Mouse (Mus musculus) intestine, embryonic 15.5 days (tissue): ENCODE results near the gene Fbxo31. TPM values are rescaled to one million over a fixed set of nuclear protein-coding genes. Genes with fewer than 3 reads are reported as not detected.
A peak's percentile ranks its signal among the peaks of the same experiment; 100 is the strongest.

ENCODE experiments used
- ATAC-seq: fragments of 200-750 bp; cut with Nextera tagmentation; 2 replicates; pipeline ENCODE4 v1.8.0; 2017; ENCODE audit warnings: moderate TSS enrichment, moderate library complexity
- H3K27ac ChIP-seq: fragments of 300-500 bp; sonication (generic); 2 replicates; pipeline ENCODE4 v1.5.1; 2015; ENCODE audit warnings: mild to moderate bottlenecking, inconsistent platforms
- H3K27me3 ChIP-seq: fragments of 300-500 bp; sonication (generic); replicated peaks from 2 replicates; pipeline ENCODE4 v1.6.1; 2015; ENCODE audit warnings: inconsistent platforms
- H3K36me3 ChIP-seq: fragments of 300-500 bp; sonication (generic); 2 replicates; pipeline ENCODE4 v1.6.1; 2015; ENCODE audit warnings: inconsistent platforms
- H3K4me1 ChIP-seq: fragments of 300-500 bp; sonication (generic); replicated peaks from 2 replicates; pipeline ENCODE4 v1.6.1; 2015; ENCODE audit warnings: inconsistent platforms
- H3K4me2 ChIP-seq: fragments of 300-500 bp; sonication (generic); replicated peaks from 2 replicates; pipeline ENCODE4 v1.6.1; 2015; ENCODE audit warnings: mild to moderate bottlenecking, inconsistent platforms
- H3K4me3 ChIP-seq: fragments of 300-500 bp; sonication (generic); replicated peaks from 2 replicates; pipeline ENCODE4 v1.5.1; 2015; ENCODE audit warnings: inconsistent platforms
- H3K9ac ChIP-seq: fragments of 300-500 bp; sonication (generic); 2 replicates; pipeline ENCODE4 v1.6.1; 2015; ENCODE audit warnings: inconsistent platforms
- H3K9me3 ChIP-seq: fragments of 300-500 bp; sonication (generic); 2 replicates; pipeline ENCODE4 v1.6.1; 2016; ENCODE audit warnings: inconsistent platforms
- WGBS: fragments of 180-500 bp; shearing (Covaris S2); methylation state at CpG from one replicate; pipeline ENCODE4 v1.1.7; 2015; 5-methylcytosine and 5-hydroxymethylcytosine counted together
- polyA plus RNA-seq: library from polyadenylated mRNA; unstranded; fragments of >200 nt; fragmentation: Nextera tagmentation; extraction: Ambion mirVana; gene quantifications from 2 replicates; pipeline ENCODE4 v1.2.1, GENCODE M21; 2015

The Fbxo31 gene
- polyA plus RNA-seq, 1 experiment from 2014 or later = 13.2 TPM

- Histone ChIP-seq H3K9me3 (no peaks in the 10 kb centered on the region), H3K4me3 (no peak overlapping the region), H3K4me1 (0 out of 2 replicates have a peak, but pooled peaks cover 6% of the 10 kb centered on the region), H3K27me3 (no peaks in the 10 kb centered on the region), H3K36me3 (peaks cover 10% of the 10 kb centered on the region), H3K4me2 (no peak overlapping the region), H3K9ac (no peak overlapping the region), H3K27ac (no peak overlapping the region)
- ATAC-seq = no peak
- 83% methylated on average over 16 of the region's 16 CpGs for WGBS
These were observed 16.8 kb downstream of the Fbxo31 start for GRCm38 (mm10) chr8:121561636-121562345.

DNA sequence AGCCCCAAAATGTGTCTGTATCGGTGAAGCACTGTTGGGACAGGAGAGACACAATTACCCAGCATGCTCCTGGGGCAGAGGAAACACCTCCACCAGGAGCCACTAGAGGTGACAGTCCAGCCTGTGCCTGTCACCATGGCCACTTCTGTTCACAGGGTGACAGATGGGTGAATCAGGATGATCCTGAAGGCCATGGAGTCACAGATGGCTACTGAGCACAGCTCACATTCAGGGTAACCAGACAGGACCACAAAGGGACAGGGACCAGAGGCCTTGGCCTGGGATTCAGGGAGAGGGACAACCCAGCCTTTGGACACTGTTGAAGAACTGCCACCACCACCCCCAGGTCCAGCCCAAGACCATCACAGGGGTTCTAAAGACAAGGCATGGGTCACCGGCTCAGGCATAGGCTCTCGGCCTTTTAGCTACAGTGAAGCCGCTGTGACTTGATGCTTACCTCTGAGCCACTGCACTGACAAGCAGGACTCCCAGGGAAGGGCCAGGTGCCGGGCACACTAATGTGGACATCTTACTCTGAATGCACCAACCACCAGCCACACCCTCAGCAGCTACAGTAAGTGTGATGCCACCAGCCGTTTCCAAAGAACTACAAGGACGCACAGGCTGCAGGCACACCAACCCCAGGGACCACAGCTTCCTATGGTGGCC lies 18.0 kb downstream of the Fbxo31 start:
- H3K36me3 ChIP-seq = peaks cover 10% of the 10 kb centered on the region
- no peak overlapping the region for H3K4me2 ChIP-seq
- H3K27ac ChIP-seq = no peak overlapping the region
- H3K9me3 ChIP-seq = no peaks in the 10 kb centered on the region
- WGBS = 92% methylated on average over 7 of the region's 7 CpGs
- H3K4me1 ChIP-seq = 0 out of 2 replicates have a peak, but pooled peaks cover 6% of the 10 kb centered on the region
- no peak overlapping the region for H3K9ac ChIP-seq
- no peaks in the 10 kb centered on the region for H3K27me3 ChIP-seq
- H3K4me3 ChIP-seq = no peak overlapping the region
- no peak for ATAC-seq

DNA sequence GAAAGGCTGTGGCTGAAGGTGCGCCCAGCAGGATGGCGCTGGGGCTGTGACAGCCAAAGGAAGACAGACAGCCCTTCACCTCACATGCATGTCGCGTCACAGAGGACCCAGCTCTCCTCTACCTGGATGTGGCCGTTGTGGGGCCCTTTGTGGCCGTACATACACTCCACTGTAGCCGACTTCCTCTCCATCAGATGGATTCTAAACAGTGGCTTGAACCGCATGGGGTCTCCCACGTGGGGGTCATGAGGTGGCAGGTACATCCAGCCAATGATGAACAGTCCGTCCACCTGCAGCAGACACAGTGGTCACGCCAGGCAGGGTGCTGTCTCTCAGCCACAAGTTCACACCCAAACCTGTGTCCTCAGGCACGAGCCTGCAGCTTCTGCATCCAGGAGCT lies 18.8 kb downstream of the Fbxo31 start:
- no peak for ATAC-seq
- no peaks in the 10 kb centered on the region for H3K27me3 ChIP-seq
- WGBS = 89% methylated on average over 12 of the region's 12 CpGs
- H3K4me2 ChIP-seq = no peak overlapping the region
- H3K4me1 ChIP-seq = 0 out of 2 replicates have a peak, but pooled peaks cover 6% of the 10 kb centered on the region
- peaks cover 10% of the 10 kb centered on the region for H3K36me3 ChIP-seq
- no peak overlapping the region for H3K9ac ChIP-seq
- H3K27ac ChIP-seq = no peak overlapping the region
- no peaks in the 10 kb centered on the region for H3K9me3 ChIP-seq
- H3K4me3 ChIP-seq = no peak overlapping the region

GRCm38 (mm10) chr8:121558538-121558937 lies 20.1 kb downstream of the Fbxo31 start:
- Histone ChIP-seq H3K9ac (no peak overlapping the region), H3K4me1 (0 out of 2 replicates have a peak, but pooled peaks cover 6% of the 10 kb centered on the region), H3K9me3 (no peaks in the 10 kb centered on the region), H3K36me3 (peaks cover 21% of the 10 kb centered on the region), H3K27me3 (no peaks in the 10 kb centered on the region), H3K4me3 (no peak overlapping the region), H3K27ac (no peak overlapping the region), H3K4me2 (no peak overlapping the region)
- ATAC-seq = no peak
- 84% methylated on average over 16 of the region's 16 CpGs for WGBS

- Histone ChIP-seq H3K9me3 (no peaks in the 10 kb centered on the region), H3K27ac (no peak overlapping the region), H3K4me1 (0 out of 2 replicates have a peak, but pooled peaks cover under 1% of the 10 kb centered on the region), H3K4me2 (no peak overlapping the region), H3K27me3 (no peaks in the 10 kb centered on the region), H3K4me3 (no peak overlapping the region), H3K9ac (no peak overlapping the region), H3K36me3 (peaks cover 25% of the 10 kb centered on the region)
- 84% methylated on average over 11 of the region's 11 CpGs for WGBS
- no peak for ATAC-seq
These were observed 20.9 kb downstream of the Fbxo31 start for GRCm38 (mm10) chr8:121557746-121558145.

- no peak overlapping the region for H3K27ac ChIP-seq
- H3K4me3 ChIP-seq = no peak overlapping the region
- no peaks in the 10 kb centered on the region for H3K4me1 ChIP-seq
- H3K9me3 ChIP-seq = no peaks in the 10 kb centered on the region
- peaks cover 24% of the 10 kb centered on the region for H3K36me3 ChIP-seq
- WGBS = 93% methylated on average over 32 of the region's 32 CpGs
- H3K9ac ChIP-seq = no peak overlapping the region
- no peak for ATAC-seq
- H3K4me2 ChIP-seq = no peak overlapping the region
- H3K27me3 ChIP-seq = no peaks in the 10 kb centered on the region
These were observed 24.7 kb downstream of the Fbxo31 start for GRCm38 (mm10) chr8:121553831-121554475.

- H3K4me1 ChIP-seq = no peaks in the 10 kb centered on the region
- no peak overlapping the region for H3K27ac ChIP-seq
- ATAC-seq = no peak
- no peak overlapping the region for H3K9ac ChIP-seq
- no peaks in the 10 kb centered on the region for H3K27me3 ChIP-seq
- 84% methylated on average over 9 of the region's 9 CpGs for WGBS
- H3K36me3 ChIP-seq = peaks cover 24% of the 10 kb centered on the region
- no peaks in the 10 kb centered on the region for H3K9me3 ChIP-seq
- no peak overlapping the region for H3K4me2 ChIP-seq
- H3K4me3 ChIP-seq = no peak overlapping the region
These were observed 26.1 kb downstream of the Fbxo31 start for GRCm38 (mm10) chr8:121552506-121552905.

DNA sequence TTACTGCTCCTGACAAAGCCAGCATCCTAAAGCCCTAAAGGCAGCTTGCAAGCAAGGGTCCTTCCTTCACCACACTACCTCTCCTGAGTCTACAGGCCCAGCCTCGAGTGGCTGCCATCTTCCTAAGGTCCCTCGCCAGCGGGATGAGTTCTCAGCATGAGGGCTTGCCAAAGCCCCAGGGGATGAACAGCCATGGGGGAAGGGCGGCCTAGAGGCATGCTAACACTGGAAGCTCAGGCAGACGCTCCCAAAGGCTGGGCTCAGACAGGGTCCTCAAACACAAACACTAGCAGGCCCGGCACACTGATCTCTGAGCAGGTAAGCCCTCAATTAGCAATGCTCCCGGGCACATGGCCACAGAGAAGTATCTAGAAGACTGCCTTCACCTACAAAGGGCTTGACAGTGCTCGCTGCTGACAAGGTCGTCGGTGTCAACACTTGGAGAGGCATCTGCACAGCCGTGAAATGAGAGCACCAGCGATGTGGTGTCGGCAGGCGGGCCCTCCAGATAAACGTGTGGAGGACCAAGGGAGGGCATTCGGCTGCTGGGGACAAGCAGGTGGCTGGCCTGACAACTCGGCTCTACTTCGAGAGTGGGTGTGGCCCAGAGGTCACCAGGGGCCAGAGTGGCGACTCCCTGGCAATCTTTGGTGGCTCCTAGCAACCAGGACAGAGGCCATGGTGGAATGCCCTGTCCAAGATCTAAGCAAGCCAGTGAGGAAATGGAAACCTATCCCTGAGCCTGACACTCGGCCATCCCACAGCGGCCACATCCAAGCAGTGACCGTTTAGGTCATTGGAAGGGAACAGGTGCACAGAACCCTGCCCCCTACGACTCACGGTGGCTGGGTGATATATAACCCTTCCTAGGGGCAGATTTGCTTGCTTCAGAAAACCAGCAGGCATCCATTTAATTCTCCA lies 27.3 kb downstream of the Fbxo31 start:
- Histone ChIP-seq H3K4me1 (no peaks in the 10 kb centered on the region), H3K4me2 (no peak overlapping the region), H3K9ac (no peak overlapping the region), H3K27ac (no peak overlapping the region), H3K4me3 (no peak overlapping the region), H3K9me3 (no peaks in the 10 kb centered on the region), H3K27me3 (no peaks in the 10 kb centered on the region), H3K36me3 (peaks cover 24% of the 10 kb centered on the region)
- 65% methylated on average over 24 of the region's 24 CpGs for WGBS
- ATAC-seq = no peak

DNA sequence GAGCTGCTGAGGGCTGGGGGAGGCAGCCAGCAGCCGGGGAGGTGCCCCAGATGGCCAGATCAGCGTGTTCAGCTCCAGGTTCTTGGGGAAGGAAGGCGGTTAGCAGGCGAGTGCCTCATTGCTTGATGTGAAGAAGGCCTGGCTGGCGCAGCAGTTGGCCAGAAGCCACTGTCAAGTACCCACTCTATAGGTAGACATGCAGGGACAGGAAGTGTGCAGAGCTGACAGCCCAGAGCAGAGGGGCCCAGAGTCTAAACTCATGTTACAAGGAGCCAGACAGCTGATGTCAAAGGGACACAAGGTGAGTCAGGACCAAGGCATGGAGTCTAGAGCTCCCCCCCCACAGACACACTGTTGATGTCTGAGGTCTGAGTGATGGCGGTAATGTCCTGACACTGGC lies 28.6 kb downstream of the Fbxo31 start:
- Histone ChIP-seq H3K9ac (no peak overlapping the region), H3K9me3 (no peaks in the 10 kb centered on the region), H3K27me3 (no peaks in the 10 kb centered on the region), H3K4me1 (no peaks in the 10 kb centered on the region), H3K4me3 (no peak overlapping the region), H3K27ac (no peak overlapping the region), H3K4me2 (no peak overlapping the region), H3K36me3 (peaks cover 24% of the 10 kb centered on the region)
- no peak for ATAC-seq
- 91% methylated on average over 6 of the region's 6 CpGs for WGBS

DNA sequence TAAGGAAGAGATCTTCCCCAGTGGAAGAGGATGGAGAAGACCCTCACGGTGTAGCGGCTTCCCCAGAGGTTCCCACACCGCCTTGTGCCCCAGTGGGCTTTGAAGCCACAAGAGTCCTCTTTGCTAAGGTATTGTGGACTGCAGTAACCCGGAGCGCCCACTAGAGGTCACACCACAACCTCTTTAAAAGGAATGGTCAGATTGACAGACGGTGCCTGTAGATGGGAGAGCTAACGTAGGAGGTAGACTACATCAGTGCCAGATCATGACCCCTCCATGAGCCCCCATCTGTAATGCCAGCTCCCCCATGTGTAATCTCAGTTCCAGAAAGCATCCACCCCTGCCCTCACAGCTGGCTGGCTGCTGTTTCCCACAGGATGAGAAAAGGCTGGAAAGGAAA lies 31.5 kb downstream of the Fbxo31 start:
- H3K9ac ChIP-seq = no peak overlapping the region
- H3K4me1 ChIP-seq = 0 out of 2 replicates have a peak, but pooled peaks cover 3% of the 10 kb centered on the region
- H3K27ac ChIP-seq = no peak overlapping the region
- H3K36me3 ChIP-seq = peaks cover 9% of the 10 kb centered on the region; the same call in 1 of the 2 replicates
- ATAC-seq = peak; percentile 47; the same call in 1 of the 2 replicates
- no peaks in the 10 kb centered on the region for H3K27me3 ChIP-seq
- no peak overlapping the region for H3K4me3 ChIP-seq
- H3K4me2 ChIP-seq = no peak overlapping the region
- WGBS = 9% methylated on average over 7 of the region's 7 CpGs
- H3K9me3 ChIP-seq = no peaks in the 10 kb centered on the region

GRCm38 (mm10) chr8:121544936-121545335 lies 33.7 kb downstream of the Fbxo31 start:
- no peak for ATAC-seq
- H3K4me1 ChIP-seq = 0 out of 2 replicates have a peak, but pooled peaks cover 3% of the 10 kb centered on the region
- WGBS = 68% methylated on average over 11 of the region's 11 CpGs

More at GRCm38 (mm10) chr8:121544936-121545335, 33.7 kb downstream of the Fbxo31 start:
- Histone ChIP-seq H3K9ac (no peak overlapping the region), H3K27ac (no peak overlapping the region), H3K9me3 (no peaks in the 10 kb centered on the region), H3K4me2 (no peak overlapping the region), H3K36me3 (no peaks in the 10 kb centered on the region), H3K27me3 (no peaks in the 10 kb centered on the region), H3K4me3 (no peak overlapping the region)
